Mouse (Mus musculus): ENCODE measurements around the gene Gm21970.

- TF ChIP-seq EP300 (IDR thresholded peaks at IDR 0.05; ENCODE audit: low read depth) = no peak
- TF ChIP-seq CTCF (IDR thresholded peaks at IDR 0.05; ENCODE audit: low read depth) = no peak
Measured at GRCm38 (mm10) chr16:91378431-91378986, 13.0 kb upstream of the Gm21970 start.

Data from liver, embryonic 14.5 days (tissue).